Mouse (Mus musculus) layer of hippocampus, adult 11-12 months (tissue): ENCODE results near the gene Mtch2.
A peak's percentile ranks its signal among the peaks of the same experiment; 100 is the strongest.
"Not testable (repeated sequence)": the region's sequence is repeated elsewhere in the genome, so short reads cannot be mapped to it uniquely, and the experiment has no call there.

Experiments
- DNase-seq: peaks from one replicate; pipeline ENCODE4 v3.0.0; 2022; ENCODE audit warnings: low spot score

Gene Mtch2

GRCm38 (mm10) chr2:90864184-90864583, 17.2 kb downstream of the Mtch2 start:
- DNase-seq = no peak

- peak; percentile 90 for DNase-seq
These were observed 19.6 kb downstream of the Mtch2 start for GRCm38 (mm10) chr2:90866524-90866923.

DNA sequence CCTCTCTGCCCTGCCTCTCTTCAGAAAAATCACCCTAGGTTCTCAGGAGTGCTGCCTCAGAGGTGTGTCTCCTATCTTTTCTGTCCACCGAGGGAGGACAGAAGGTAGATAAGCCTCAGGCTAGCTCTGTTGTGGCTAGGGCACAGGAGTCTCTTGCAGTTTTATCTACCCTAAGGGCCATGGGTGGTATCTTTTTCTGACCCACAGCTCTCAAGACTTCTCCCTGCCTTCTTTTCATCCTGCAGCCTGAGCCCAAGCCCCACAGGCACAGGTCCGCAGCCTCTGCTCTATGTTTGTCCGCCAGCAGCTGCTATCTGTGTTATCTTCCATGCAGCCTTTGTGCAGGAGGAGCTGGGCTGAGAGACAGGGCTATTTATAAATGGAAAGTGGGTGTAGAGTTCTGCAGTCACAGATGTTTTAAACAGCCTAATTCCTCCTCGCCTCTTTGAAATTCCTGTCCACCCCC, 23.2 kb downstream of the Mtch2 start:
- peak; percentile 68 for DNase-seq

GRCm38 (mm10) chr2:90871180-90871961, 24.4 kb downstream of the Mtch2 start:
- DNase-seq = no peak

DNA sequence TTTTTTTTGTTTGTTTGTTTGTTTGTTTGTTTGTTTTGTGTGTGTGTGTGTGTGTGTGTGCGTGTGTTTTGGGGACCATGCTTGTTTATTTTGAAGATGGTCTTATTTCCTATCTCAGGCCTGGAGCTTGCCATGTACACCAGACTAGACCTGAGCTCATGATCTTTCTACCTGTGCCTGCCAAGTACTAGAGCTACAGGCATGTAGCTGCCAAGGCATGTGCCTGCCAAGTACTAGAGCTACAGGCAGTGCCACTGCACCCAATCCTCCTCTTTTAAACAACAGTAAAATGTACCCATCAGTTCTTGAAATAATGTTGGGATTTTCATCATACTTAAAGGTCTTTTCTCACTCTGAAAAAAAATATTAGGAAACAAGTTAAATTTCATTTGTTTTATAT, 27.1 kb downstream of the Mtch2 start:
- no peak for DNase-seq

DNA sequence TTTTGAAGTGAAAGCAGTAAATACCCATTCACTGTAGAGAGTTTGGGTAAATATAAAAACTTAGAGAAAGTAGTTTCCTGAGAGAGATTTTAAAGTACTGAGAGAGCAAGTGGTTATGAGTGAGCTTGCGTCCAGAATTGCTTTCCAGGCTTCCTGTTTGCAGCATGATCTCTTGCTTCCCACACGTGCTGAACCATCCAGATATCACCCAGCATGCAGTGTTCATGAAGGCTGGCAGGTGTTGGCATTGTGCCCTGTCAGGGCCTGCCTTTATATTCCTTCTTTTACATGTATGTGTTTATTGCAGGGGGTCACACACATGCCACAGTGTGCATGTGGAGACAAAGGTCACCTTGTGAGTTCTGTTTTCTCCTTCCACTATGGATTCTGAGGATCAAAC, 28.3 kb downstream of the Mtch2 start:
- no peak for DNase-seq

DNA sequence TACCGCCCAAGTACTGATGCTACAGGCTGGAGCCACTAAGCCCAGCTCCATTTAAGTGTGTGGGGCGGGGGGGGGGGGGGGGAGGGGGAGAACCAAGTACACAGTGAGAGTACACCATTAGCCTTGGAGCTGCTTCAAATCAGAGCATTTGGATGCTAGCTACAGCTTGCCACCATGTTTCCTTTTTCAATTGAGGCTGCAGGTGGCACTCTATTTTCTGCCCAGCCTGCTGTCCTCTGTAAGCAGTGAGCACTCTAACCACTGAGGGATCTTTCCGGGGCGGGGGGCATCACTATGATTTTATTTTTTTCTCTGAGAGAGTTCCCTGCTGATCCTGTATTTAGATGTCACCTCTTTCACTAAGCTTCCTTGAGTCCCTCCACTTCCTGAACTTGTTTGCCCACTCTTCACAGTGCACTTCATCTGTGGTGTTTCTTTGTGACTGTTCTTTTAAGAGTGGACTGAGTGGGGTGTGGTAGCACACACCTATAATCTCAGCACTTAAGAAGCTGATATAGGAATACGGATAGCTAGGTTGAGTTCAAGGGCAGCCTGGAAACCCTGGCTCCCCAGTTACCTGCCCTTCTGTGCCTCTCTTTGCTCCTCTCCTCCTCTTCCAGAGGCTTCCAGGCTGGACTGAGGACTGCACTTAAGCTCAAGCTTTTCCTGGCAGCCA, 30.8 kb downstream of the Mtch2 start:
- no peak for DNase-seq

GRCm38 (mm10) chr2:90879419-90879818, 32.5 kb downstream of the Mtch2 start:
- no peak for DNase-seq

DNA sequence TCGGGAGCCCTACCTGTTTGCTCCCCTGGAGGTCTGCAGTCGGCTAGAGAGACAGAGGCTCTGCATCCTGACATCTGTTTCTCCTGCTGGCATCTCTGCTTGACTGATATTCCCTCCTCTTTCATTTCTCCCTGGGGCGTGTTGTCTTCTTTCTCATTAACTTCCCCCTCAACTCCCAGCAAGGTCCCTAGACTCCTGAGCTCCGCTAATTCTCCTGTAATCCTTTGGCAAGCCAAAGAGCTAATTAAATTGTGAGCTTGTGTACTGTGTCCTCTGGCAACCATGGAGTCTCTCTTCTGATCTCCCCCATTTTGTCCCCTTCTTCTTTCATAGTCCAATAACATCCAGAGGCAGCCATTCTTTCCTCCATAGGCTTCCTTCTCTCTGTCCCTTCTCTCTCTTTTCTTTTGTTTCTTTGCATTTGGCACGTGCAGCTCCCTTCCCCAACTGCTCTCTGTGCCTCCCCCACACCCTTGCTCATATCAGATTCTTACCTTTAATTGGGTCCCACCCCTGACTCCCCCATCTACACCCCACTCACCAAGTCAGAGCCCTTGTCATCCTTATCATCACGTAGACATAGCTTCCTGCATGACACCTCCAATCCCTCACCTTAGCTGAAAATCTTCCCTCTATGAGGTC, 33.3 kb downstream of the Mtch2 start:
- no peak for DNase-seq

DNA sequence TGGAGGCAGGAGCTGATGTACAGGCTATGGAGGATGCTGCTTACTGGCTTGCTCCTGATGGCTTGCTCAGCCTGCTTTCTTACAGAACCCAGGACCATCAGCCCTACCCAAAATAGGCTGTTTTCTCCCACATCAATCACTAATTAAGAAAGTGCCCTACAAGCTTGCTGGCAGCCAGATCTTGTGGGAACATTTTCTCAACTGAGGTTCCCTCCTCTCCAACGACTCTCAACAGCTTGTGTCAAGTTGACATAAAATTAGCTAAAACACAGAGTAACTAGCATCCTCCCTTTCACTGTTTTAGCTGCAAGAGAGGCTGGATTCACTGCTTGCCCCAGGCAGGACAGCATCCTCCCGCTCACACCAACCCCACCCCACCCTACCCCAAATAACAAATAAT, 34.9 kb downstream of the Mtch2 start:
- no peak for DNase-seq

DNA sequence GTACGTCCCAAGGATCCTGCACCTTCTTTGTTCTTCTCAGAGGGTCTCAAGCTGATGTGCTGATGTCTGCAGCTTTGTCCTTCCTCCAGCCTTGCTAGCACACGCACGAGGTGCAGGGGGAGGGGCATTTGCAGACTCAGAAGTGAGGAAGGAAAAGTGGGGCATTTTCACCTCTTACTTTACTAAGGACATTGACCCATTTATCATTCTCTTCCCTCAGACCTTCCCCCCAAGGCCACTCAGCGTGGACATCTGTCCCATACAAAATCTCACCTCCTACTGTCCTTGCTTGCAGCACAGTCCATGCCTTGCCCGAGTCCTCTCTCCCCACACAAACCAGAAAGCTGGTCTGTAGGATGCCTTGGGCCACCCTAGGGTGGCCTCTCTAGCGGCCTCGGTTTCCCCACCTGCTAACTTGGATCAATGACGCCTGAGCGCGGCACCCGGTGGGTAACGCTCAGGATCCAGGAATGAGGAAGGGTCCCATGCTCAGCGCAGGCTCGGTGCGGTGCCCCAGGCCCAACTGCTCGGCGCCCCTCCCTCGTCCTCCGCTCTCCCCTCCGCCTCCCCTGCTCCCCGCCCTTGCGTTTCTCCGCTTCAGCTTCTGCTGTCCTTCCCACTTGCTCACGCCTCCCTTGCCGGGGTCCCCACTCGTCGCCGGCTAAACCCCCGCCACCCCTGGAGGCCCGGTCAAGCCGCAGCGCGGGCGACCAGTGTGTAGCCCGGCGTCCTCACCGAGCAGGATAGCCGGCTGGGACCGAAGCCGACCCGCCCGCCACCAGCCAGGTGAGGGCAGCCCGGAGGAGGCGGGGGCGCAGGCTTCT, 38.5 kb downstream of the Mtch2 start, which contains the start of gene C1qtnf4:
Gene C1qtnf4, plus strand, starts transcription at position 643 of the 824 bp plus-strand sequence.
- DNase-seq = no peak

DNA sequence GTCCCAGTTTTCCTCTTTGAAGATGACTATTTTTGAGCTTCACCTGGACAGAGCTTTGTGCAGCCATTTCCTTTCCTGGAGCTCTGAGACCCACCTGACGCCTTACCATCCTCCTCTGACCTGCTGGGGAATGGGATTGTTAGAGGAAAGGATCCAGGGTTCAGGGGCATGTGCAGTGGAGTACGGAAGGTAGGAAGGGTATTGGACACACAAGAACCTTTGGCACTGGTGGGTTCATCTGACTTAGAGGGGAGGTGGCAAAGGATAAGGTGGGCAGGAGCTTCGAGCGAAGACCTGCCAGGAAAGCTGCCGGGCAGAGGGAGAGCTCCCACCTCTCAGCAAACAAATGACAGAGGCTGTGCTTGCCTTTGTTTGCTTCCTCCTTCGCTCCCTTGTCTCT, 39.5 kb downstream of the Mtch2 start:
- no peak for DNase-seq

GRCm38 (mm10) chr2:90887627-90888026, 40.7 kb downstream of the Mtch2 start:
- no peak for DNase-seq

DNA sequence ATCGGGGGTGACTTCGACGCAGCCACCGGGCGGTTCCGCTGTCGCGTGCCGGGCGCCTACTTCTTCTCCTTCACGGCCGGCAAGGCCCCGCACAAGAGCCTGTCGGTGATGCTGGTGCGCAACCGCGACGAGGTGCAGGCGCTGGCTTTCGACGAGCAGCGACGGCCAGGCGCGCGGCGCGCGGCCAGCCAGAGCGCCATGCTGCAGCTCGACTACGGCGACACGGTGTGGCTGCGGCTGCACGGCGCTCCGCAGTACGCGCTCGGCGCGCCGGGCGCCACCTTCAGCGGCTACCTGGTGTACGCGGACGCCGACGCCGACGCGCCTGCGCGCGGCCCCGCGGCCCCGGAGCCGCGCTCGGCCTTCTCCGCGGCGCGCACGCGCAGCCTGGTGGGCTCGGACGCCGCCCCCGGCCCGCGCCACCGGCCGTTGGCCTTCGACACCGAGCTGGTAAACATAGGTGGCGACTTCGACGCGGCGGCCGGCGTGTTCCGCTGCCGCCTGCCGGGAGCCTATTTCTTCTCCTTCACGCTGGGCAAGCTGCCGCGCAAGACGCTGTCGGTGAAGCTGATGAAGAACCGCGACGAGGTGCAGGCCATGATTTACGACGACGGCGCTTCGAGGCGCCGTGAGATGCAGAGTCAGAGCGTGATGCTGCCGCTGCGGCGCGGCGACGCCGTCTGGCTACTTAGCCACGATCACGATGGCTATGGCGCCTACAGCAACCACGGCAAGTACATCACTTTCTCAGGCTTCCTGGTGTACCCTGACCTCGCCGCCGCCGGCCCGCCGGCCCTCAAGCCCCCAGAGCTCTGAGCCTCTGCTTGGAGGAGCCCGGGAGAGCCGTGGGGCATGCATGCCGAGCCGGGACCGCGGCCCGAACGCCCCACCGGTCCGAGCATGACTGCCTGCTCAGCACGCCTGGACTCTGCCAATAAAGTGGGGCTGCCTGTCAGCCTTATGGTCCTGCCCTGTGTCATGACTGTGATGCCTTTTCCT, 42.9 kb downstream of the Mtch2 start:
- no peak for DNase-seq

DNA sequence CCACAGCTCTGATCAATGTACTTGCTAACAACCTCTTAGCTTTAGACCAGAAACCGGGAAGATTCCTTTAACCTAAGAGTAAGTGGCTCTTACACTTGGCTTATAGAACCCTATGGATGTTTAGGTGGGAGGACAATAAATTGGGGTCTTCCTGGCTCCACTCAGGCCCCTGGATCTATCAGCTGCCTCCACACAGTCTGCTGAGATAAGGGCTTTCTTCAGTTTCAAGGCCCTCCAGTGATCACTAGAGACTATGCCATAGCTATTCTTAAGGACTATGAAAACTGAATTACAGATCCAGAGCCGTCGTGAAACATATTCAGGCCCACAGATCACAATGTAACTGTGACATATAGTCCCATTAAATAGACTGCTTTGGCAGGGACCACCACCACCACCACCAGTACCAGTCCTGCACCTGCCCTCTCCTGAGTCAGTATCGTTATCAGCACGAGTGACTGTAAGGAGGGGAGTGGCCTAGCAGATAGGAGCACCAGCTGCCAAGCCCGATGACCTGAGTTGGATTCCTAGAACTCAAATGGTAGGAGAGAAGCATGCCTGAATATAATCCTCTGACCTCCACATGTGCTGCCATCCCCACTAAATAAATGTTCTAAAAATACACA, 46.8 kb downstream of the Mtch2 start:
- no peak for DNase-seq

GRCm38 (mm10) chr2:90894299-90894677, 47.3 kb downstream of the Mtch2 start:
- DNase-seq = not testable (repeated sequence)

DNA sequence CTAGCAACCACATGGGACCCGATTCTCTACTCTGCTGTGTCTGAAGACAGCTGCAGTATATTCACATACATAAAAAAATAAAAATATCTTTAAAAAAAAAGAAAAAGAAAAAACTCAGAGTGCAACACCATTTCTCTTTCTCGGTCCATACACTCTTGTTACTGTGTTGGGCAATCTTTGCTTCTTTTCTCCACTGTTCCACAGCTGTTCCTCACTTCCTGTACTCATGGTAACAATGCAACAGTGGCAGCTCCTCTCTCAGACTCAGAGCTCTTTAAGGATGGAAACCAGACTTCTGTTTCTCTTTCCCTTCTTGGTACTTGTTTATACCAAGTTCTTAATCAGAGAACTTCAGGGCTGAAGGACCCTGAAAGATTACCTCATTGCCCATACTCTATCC, 56.4 kb downstream of the Mtch2 start:
- DNase-seq = no peak

- DNase-seq = peak; percentile 86
These were observed 57.3 kb downstream of the Mtch2 start, which contains the start of the genes Kbtbd4 and Ndufs3 for GRCm38 (mm10) chr2:90904076-90904855. Gene Kbtbd4 (plus strand): TSS chr2:90904740. Gene Ndufs3 (minus strand): TSS chr2:90904827.

GRCm38 (mm10) chr2:90904856-90905224, 57.9 kb downstream of the Mtch2 start:
- DNase-seq = no peak
